Mouse (Mus musculus) kidney, embryonic 14.5 days (tissue): Measurements from ENCODE around the gene Igbp1. TPM values are rescaled to one million over a fixed set of nuclear protein-coding genes. Genes with fewer than 3 reads are reported as not detected.

Experiments
- ATAC-seq: fragments of 200-750 bp; cut with Nextera tagmentation; 2 replicates; pipeline ENCODE4 v1.8.0; 2017; ENCODE audit warnings: moderate number of reproducible peaks, mild to moderate bottlenecking, moderate TSS enrichment, moderate library complexity; ENCODE audit not compliant: low FRiP score, low TSS enrichment
- H3K27ac ChIP-seq: fragments of 300-500 bp; sonication (generic); 2 replicates; pipeline ENCODE4 v1.5.1; 2014; ENCODE audit warnings: low read depth, mild to moderate bottlenecking, low read length, moderate library complexity, mixed read lengths
- H3K27me3 ChIP-seq: fragments of 300-500 bp; sonication (generic); 2 replicates; pipeline ENCODE4 v1.6.1; 2014; ENCODE audit warnings: mild to moderate bottlenecking, low read length; ENCODE audit not compliant: control insufficient read depth, insufficient read depth
- H3K36me3 ChIP-seq: fragments of 300-500 bp; sonication (generic); 2 replicates; pipeline ENCODE4 v1.6.1; 2014; ENCODE audit warnings: low read length, mixed read lengths; ENCODE audit not compliant: control insufficient read depth, insufficient read depth
- H3K4me1 ChIP-seq: fragments of 300-500 bp; sonication (generic); 2 replicates; pipeline ENCODE4 v1.6.1; 2014; ENCODE audit warnings: low read length, mixed read lengths; ENCODE audit not compliant: control insufficient read depth, insufficient read depth
- H3K4me2 ChIP-seq: fragments of 300-500 bp; sonication (generic); replicated peaks from 2 replicates; pipeline ENCODE4 v1.6.1; 2014; ENCODE audit warnings: low read depth, mild to moderate bottlenecking, low read length
- H3K4me3 ChIP-seq: fragments of 300-500 bp; sonication (generic); 2 replicates; pipeline ENCODE4 v1.5.1; 2014; ENCODE audit warnings: mild to moderate bottlenecking, low read length
- H3K9ac ChIP-seq: fragments of 300-500 bp; sonication (generic); 2 replicates; pipeline ENCODE4 v1.6.1; 2014; ENCODE audit warnings: low read depth, mild to moderate bottlenecking, low read length, moderate library complexity
- H3K9me3 ChIP-seq: fragments of 300-500 bp; sonication (generic); 2 replicates; pipeline ENCODE4 v1.6.1; 2016; ENCODE audit warnings: low read length; ENCODE audit not compliant: control insufficient read depth
- WGBS: fragments of 180-500 bp; shearing (Covaris S2); extraction: QIAGEN DNeasy Blood & Tissue Kit; methylation state at CpG from one replicate; pipeline ENCODE4 v1.1.7; 2014; 5-methylcytosine and 5-hydroxymethylcytosine counted together
- polyA plus RNA-seq: library from polyadenylated mRNA; unstranded; fragments of >200 nt; fragmentation: Nextera tagmentation; extraction: Ambion mirVana; gene quantifications from 2 replicates; pipeline ENCODE4 v1.2.1, GENCODE M21; 2014

Igbp1 gene
- polyA plus RNA-seq = 53.7 and 58.5 TPM in 2 replicates

GRCm38 (mm10) chrX:100494068-100494978 lies at the start of gene Igbp1:
TSS of gene Igbp1 (plus strand) at chrX:100494291.
- Histone ChIP-seq H3K4me3 (peak within 1 kb of the TSS; percentile 61), H3K4me1 (no peaks in the 10 kb centered on the region), H3K4me2 (peak within 1 kb of the TSS; percentile 57), H3K27me3 (no peaks in the 10 kb centered on the region), H3K9ac (peak within 1 kb of the TSS; percentile 63), H3K27ac (no peak within 1 kb of the TSS), H3K36me3 (peaks cover 4% of the 10 kb centered on the region; the same call in 1 of the 2 replicates), H3K9me3 (no peaks in the 10 kb centered on the region)
- WGBS = 26% methylated on average over 32 of the region's 32 CpGs
- ATAC-seq = peak; percentile 96

GRCm38 (mm10) chrX:100468047-100468446 lies 26.0 kb upstream of the Igbp1 start:
- Histone ChIP-seq H3K9ac (no peak overlapping the region), H3K36me3 (no peaks in the 10 kb centered on the region), H3K27ac (no peak overlapping the region), H3K9me3 (no peaks in the 10 kb centered on the region), H3K4me2 (no peak overlapping the region), H3K4me3 (no peak overlapping the region), H3K27me3 (peaks cover 2% of the 10 kb centered on the region; the same call in 1 of the 2 replicates), H3K4me1 (no peaks in the 10 kb centered on the region)
- ATAC-seq = no peak
- 69% methylated on average over 4 of the region's 4 CpGs for WGBS

GRCm38 (mm10) chrX:100470126-100470525 lies 24.0 kb upstream of the Igbp1 start:
- peaks cover 2% of the 10 kb centered on the region; the same call in 1 of the 2 replicates for H3K27me3 ChIP-seq
- ATAC-seq = no peak
- WGBS = 77% methylated on average over 3 of the region's 3 CpGs

GRCm38 (mm10) chrX:100471491-100471890 lies 22.6 kb upstream of the Igbp1 start:
- Histone ChIP-seq H3K27me3 (peaks cover 2% of the 10 kb centered on the region; the same call in 1 of the 2 replicates), H3K36me3 (no peaks in the 10 kb centered on the region), H3K27ac (no peak overlapping the region), H3K9me3 (no peaks in the 10 kb centered on the region), H3K4me2 (no peak overlapping the region), H3K4me3 (no peak overlapping the region), H3K4me1 (no peaks in the 10 kb centered on the region), H3K9ac (no peak overlapping the region)
- no peak for ATAC-seq
- 90% methylated on average over 3 of the region's 3 CpGs for WGBS

More at GRCm38 (mm10) chrX:100470126-100470525, 24.0 kb upstream of the Igbp1 start:
- Histone ChIP-seq H3K4me2 (no peak overlapping the region), H3K9ac (no peak overlapping the region), H3K27ac (no peak overlapping the region), H3K9me3 (no peaks in the 10 kb centered on the region), H3K4me1 (no peaks in the 10 kb centered on the region), H3K36me3 (no peaks in the 10 kb centered on the region), H3K4me3 (no peak overlapping the region)

- H3K27me3 ChIP-seq = no peaks in the 10 kb centered on the region; the same call in 1 of the 2 replicates
- no peak overlapping the region for H3K27ac ChIP-seq
- ATAC-seq = no peak
- no peaks in the 10 kb centered on the region for H3K36me3 ChIP-seq
- H3K9ac ChIP-seq = no peak overlapping the region
- 72% methylated on average over 4 of the region's 4 CpGs for WGBS
- no peaks in the 10 kb centered on the region for H3K9me3 ChIP-seq
- H3K4me3 ChIP-seq = no peak overlapping the region
- no peak overlapping the region for H3K4me2 ChIP-seq
- no peaks in the 10 kb centered on the region for H3K4me1 ChIP-seq
These were observed 18.4 kb upstream of the Igbp1 start for GRCm38 (mm10) chrX:100475569-100476223.

GRCm38 (mm10) chrX:100480317-100480716 lies 13.8 kb upstream of the Igbp1 start:
- ATAC-seq = peak; percentile 81; the same call in 1 of the 2 replicates
- Histone ChIP-seq H3K9me3 (no peaks in the 10 kb centered on the region), H3K9ac (no peak overlapping the region), H3K27ac (no peak overlapping the region), H3K4me3 (no peak overlapping the region), H3K4me2 (no peak overlapping the region), H3K36me3 (no peaks in the 10 kb centered on the region), H3K4me1 (no peaks in the 10 kb centered on the region), H3K27me3 (no peaks in the 10 kb centered on the region; the same call in 1 of the 2 replicates)
- WGBS = 31% methylated on average over 3 of the region's 3 CpGs

GRCm38 (mm10) chrX:100493500-100494067 lies 507 bp upstream of the Igbp1 start:
- Histone ChIP-seq H3K4me3 (peak overlapping the region; percentile 42), H3K9me3 (no peaks in the 10 kb centered on the region), H3K27me3 (no peaks in the 10 kb centered on the region), H3K9ac (peak overlapping the region; percentile 37; the same call in 1 of the 2 replicates), H3K27ac (no peak overlapping the region), H3K4me1 (no peaks in the 10 kb centered on the region), H3K36me3 (peaks cover 4% of the 10 kb centered on the region; the same call in 1 of the 2 replicates), H3K4me2 (peak overlapping the region; percentile 47)
- peak; percentile 83 for ATAC-seq
- 29% methylated on average over 22 of the region's 22 CpGs for WGBS

- 86% methylated on average over 5 of the region's 5 CpGs for WGBS
- ATAC-seq = no peak
- H3K9me3 ChIP-seq = no peaks in the 10 kb centered on the region
These were observed 10.2 kb downstream of the Igbp1 start for GRCm38 (mm10) chrX:100504175-100504851.

More at GRCm38 (mm10) chrX:100504175-100504851, 10.2 kb downstream of the Igbp1 start:
- no peak overlapping the region for H3K4me2 ChIP-seq
- H3K27me3 ChIP-seq = no peaks in the 10 kb centered on the region; the same call in 1 of the 2 replicates
- no peak overlapping the region for H3K27ac ChIP-seq
- no peak overlapping the region for H3K4me3 ChIP-seq
- H3K4me1 ChIP-seq = no peaks in the 10 kb centered on the region
- no peak overlapping the region for H3K9ac ChIP-seq
- H3K36me3 ChIP-seq = no peaks in the 10 kb centered on the region; the same call in 1 of the 2 replicates
